Mouse (Mus musculus) thymus, postnatal 36 days (tissue): ENCODE data around the gene Chdh.

Source experiments
- DNase-seq, 2 experiments: peaks; one replicate each; pipeline ENCODE4 v3.0.0; 2022; ENCODE audit warnings: mixed read lengths in 2 of 2

Chdh gene

GRCm38 (mm10) chr14:30014487-30014886, 5.7 kb downstream of the Chdh start:
- peak; percentile 38 to 51 for DNase-seq

- no peak for DNase-seq
These were observed 6.2 kb downstream of the Chdh start for GRCm38 (mm10) chr14:30015008-30015407.

GRCm38 (mm10) chr14:30016666-30017065, 7.8 kb downstream of the Chdh start:
- no peak for DNase-seq

GRCm38 (mm10) chr14:30017794-30018462, 9.1 kb downstream of the Chdh start:
- DNase-seq: no peak

GRCm38 (mm10) chr14:30018463-30018801, 9.6 kb downstream of the Chdh start:
- no peak for DNase-seq

GRCm38 (mm10) chr14:30018846-30019245, 10.0 kb downstream of the Chdh start:
- no peak for DNase-seq

GRCm38 (mm10) chr14:30019375-30019774, 10.6 kb downstream of the Chdh start:
- DNase-seq: no peak

- peak in 1 of 2 experiments; percentile 27 for DNase-seq
These were observed 11.2 kb downstream of the Chdh start for GRCm38 (mm10) chr14:30019792-30020575.

- peak; percentile 46 to 55 for DNase-seq
These were observed 13.6 kb downstream of the Chdh start for GRCm38 (mm10) chr14:30022471-30022870.

- no peak for DNase-seq
These were observed 15.6 kb downstream of the Chdh start for GRCm38 (mm10) chr14:30024387-30024786.

GRCm38 (mm10) chr14:30027378-30027777, 18.6 kb downstream of the Chdh start:
- peak; percentile 73 to 75 for DNase-seq

GRCm38 (mm10) chr14:30033405-30033804, 24.6 kb downstream of the Chdh start:
- peak in 1 of 2 experiments; percentile 6 for DNase-seq

GRCm38 (mm10) chr14:30038431-30038830, 29.6 kb downstream of the Chdh start:
- DNase-seq: no peak

GRCm38 (mm10) chr14:30039413-30039812, 30.6 kb downstream of the Chdh start:
- no peak for DNase-seq

GRCm38 (mm10) chr14:30041836-30042235, 33.0 kb downstream of the Chdh start:
- no peak for DNase-seq

- no peak for DNase-seq
These were observed 34.6 kb downstream of the Chdh start for GRCm38 (mm10) chr14:30043356-30043940.

- no peak for DNase-seq
These were observed 36.4 kb downstream of the Chdh start for GRCm38 (mm10) chr14:30045239-30045638.

- no peak for DNase-seq
These were observed 36.9 kb downstream of the Chdh start for GRCm38 (mm10) chr14:30045704-30046220.

GRCm38 (mm10) chr14:30046976-30047375, 38.2 kb downstream of the Chdh start:
- no peak for DNase-seq

- DNase-seq: no peak
These were observed 39.2 kb downstream of the Chdh start for GRCm38 (mm10) chr14:30048049-30048448.

GRCm38 (mm10) chr14:30050280-30050679, 41.5 kb downstream of the Chdh start:
- DNase-seq: no peak

GRCm38 (mm10) chr14:30054922-30055321, 46.1 kb downstream of the Chdh start:
- DNase-seq: no peak

- DNase-seq: no peak
These were observed 47.4 kb downstream of the Chdh start for GRCm38 (mm10) chr14:30056031-30056766.
